Mouse (Mus musculus) lung, embryonic 15.5 days (tissue): ENCODE data around the gene Parp6. TPM values are rescaled to one million over a fixed set of nuclear protein-coding genes. Genes with fewer than 3 reads are reported as not detected.
A peak's percentile ranks its signal among the peaks of the same experiment; 100 is the strongest.

ENCODE experiments used
- ATAC-seq: fragments of 200-750 bp; cut with Nextera tagmentation; 2 replicates; pipeline ENCODE4 v1.8.0; 2017; ENCODE audit warnings: moderate number of reproducible peaks, borderline replicate concordance; ENCODE audit not compliant: low FRiP score, low TSS enrichment; ENCODE audit errors: extremely low read depth
- H3K27ac ChIP-seq: fragments of 300-500 bp; sonication (generic); 2 replicates; pipeline ENCODE4 v1.5.1; 2015; ENCODE audit warnings: moderate library complexity, mild to moderate bottlenecking, inconsistent platforms
- H3K27me3 ChIP-seq: fragments of 300-500 bp; sonication (generic); 2 replicates; pipeline ENCODE4 v1.6.1; 2015; ENCODE audit warnings: inconsistent platforms
- H3K36me3 ChIP-seq: fragments of 300-500 bp; sonication (generic); 2 replicates; pipeline ENCODE4 v1.6.1; 2015; ENCODE audit warnings: inconsistent platforms
- H3K4me1 ChIP-seq: fragments of 300-500 bp; sonication (generic); 2 replicates; pipeline ENCODE4 v1.6.1; 2015; ENCODE audit warnings: inconsistent platforms
- H3K4me2 ChIP-seq: fragments of 300-500 bp; sonication (generic); 2 replicates; pipeline ENCODE4 v1.6.1; 2015; ENCODE audit warnings: inconsistent platforms, mild to moderate bottlenecking, moderate library complexity
- H3K4me3 ChIP-seq: fragments of 300-500 bp; sonication (generic); 2 replicates; pipeline ENCODE4 v1.5.1; 2015; ENCODE audit warnings: mild to moderate bottlenecking, inconsistent platforms
- H3K9ac ChIP-seq: fragments of 300-500 bp; sonication (generic); 2 replicates; pipeline ENCODE4 v1.6.1; 2015; ENCODE audit warnings: inconsistent platforms
- H3K9me3 ChIP-seq: fragments of 300-500 bp; sonication (generic); 2 replicates; pipeline ENCODE4 v1.6.1; 2016; ENCODE audit warnings: inconsistent platforms
- WGBS: fragments of 180-500 bp; shearing (Covaris S2); methylation state at CpG from one replicate; pipeline ENCODE4 v1.1.7; 2015; 5-methylcytosine and 5-hydroxymethylcytosine counted together
- polyA plus RNA-seq: library from polyadenylated mRNA; unstranded; fragments of >200 nt; fragmentation: Nextera tagmentation; extraction: Ambion mirVana; gene quantifications from 2 replicates; pipeline ENCODE4 v1.2.1, GENCODE M21; 2015

Gene Parp6
- polyA plus RNA-seq, 1 experiment from 2014 or later, result 21.6 TPM

- peak overlapping the region; percentile 73 for H3K4me3 ChIP-seq
- peaks cover 15% of the 10 kb centered on the region for H3K36me3 ChIP-seq
- no peak for ATAC-seq
- peak overlapping the region; percentile 83 for H3K9ac ChIP-seq
- no peaks in the 10 kb centered on the region for H3K27me3 ChIP-seq
- peak overlapping the region; percentile 93 for H3K27ac ChIP-seq
- peaks cover 53% of the 10 kb centered on the region for H3K4me1 ChIP-seq
- 6% methylated on average over 4 of the region's 4 CpGs for WGBS
- no peaks in the 10 kb centered on the region for H3K9me3 ChIP-seq
- peak overlapping the region; percentile 60 for H3K4me2 ChIP-seq
Measured at GRCm38 (mm10) chr9:59658146-59658545, 41.1 kb downstream of the Parp6 start.

GRCm38 (mm10) chr9:59659036-59660026, 42.2 kb downstream of the Parp6 start:
- Histone ChIP-seq H3K36me3 (peaks cover 15% of the 10 kb centered on the region), H3K4me3 (peak overlapping the region; percentile 73), H3K27me3 (no peaks in the 10 kb centered on the region), H3K27ac (peak overlapping the region; percentile 75), H3K9ac (no peak overlapping the region), H3K9me3 (no peaks in the 10 kb centered on the region), H3K4me2 (peak overlapping the region; percentile 60), H3K4me1 (peaks cover 56% of the 10 kb centered on the region)
- WGBS, result 21% methylated on average over 14 of the region's 14 CpGs
- 0 out of 2 replicates have a peak, but pooled peaks have one; percentile 25 for ATAC-seq

GRCm38 (mm10) chr9:59660421-59660820, 43.3 kb downstream of the Parp6 start:
- 56% methylated on average over 10 of the region's 10 CpGs for WGBS
- peaks cover 24% of the 10 kb centered on the region for H3K36me3 ChIP-seq

GRCm38 (mm10) chr9:59661298-59661975, 44.4 kb downstream of the Parp6 start:
- peaks cover 34% of the 10 kb centered on the region for H3K36me3 ChIP-seq
- no peak overlapping the region for H3K4me3 ChIP-seq
- peaks cover 51% of the 10 kb centered on the region for H3K4me1 ChIP-seq
- no peak overlapping the region for H3K9ac ChIP-seq
- no peaks in the 10 kb centered on the region for H3K9me3 ChIP-seq
- 52% methylated on average over 6 of the region's 6 CpGs for WGBS
- H3K27me3 ChIP-seq, result no peaks in the 10 kb centered on the region
- no peak overlapping the region; the same call in 1 of the 2 replicates for H3K4me2 ChIP-seq
- H3K27ac ChIP-seq, result peak overlapping the region; percentile 75; the same call in 1 of the 2 replicates
- no peak for ATAC-seq

More at GRCm38 (mm10) chr9:59660421-59660820, 43.3 kb downstream of the Parp6 start:
- Histone ChIP-seq H3K9me3 (no peaks in the 10 kb centered on the region), H3K27me3 (no peaks in the 10 kb centered on the region), H3K4me2 (peak overlapping the region; percentile 60), H3K9ac (no peak overlapping the region), H3K4me3 (peak overlapping the region; percentile 6; the same call in 1 of the 2 replicates), H3K27ac (peak overlapping the region; percentile 75), H3K4me1 (peaks cover 55% of the 10 kb centered on the region)
- ATAC-seq, result no peak

GRCm38 (mm10) chr9:59663226-59663625, 46.1 kb downstream of the Parp6 start:
- no peak for ATAC-seq
- Histone ChIP-seq H3K4me3 (no peak overlapping the region), H3K36me3 (peaks cover 52% of the 10 kb centered on the region), H3K27ac (no peak overlapping the region), H3K4me1 (peaks cover 43% of the 10 kb centered on the region), H3K9me3 (no peaks in the 10 kb centered on the region), H3K9ac (no peak overlapping the region), H3K27me3 (no peaks in the 10 kb centered on the region), H3K4me2 (no peak overlapping the region)
- 77% methylated on average over 7 of the region's 7 CpGs for WGBS

GRCm38 (mm10) chr9:59663957-59664356, 46.9 kb downstream of the Parp6 start:
- H3K4me2 ChIP-seq, result no peak overlapping the region
- ATAC-seq, result no peak
- peaks cover 59% of the 10 kb centered on the region for H3K36me3 ChIP-seq
- H3K4me1 ChIP-seq, result peaks cover 36% of the 10 kb centered on the region
- H3K9ac ChIP-seq, result no peak overlapping the region
- no peaks in the 10 kb centered on the region for H3K27me3 ChIP-seq
- H3K9me3 ChIP-seq, result no peaks in the 10 kb centered on the region
- H3K27ac ChIP-seq, result no peak overlapping the region
- WGBS, result 63% methylated on average over 3 of the region's 3 CpGs
- H3K4me3 ChIP-seq, result no peak overlapping the region

GRCm38 (mm10) chr9:59664664-59665256, 47.7 kb downstream of the Parp6 start:
- H3K27ac ChIP-seq, result no peak overlapping the region
- no peak overlapping the region for H3K4me3 ChIP-seq
- no peak overlapping the region for H3K4me2 ChIP-seq
- no peaks in the 10 kb centered on the region for H3K9me3 ChIP-seq
- H3K4me1 ChIP-seq, result peaks cover 28% of the 10 kb centered on the region
- H3K36me3 ChIP-seq, result peaks cover 65% of the 10 kb centered on the region
- no peak overlapping the region for H3K9ac ChIP-seq
- ATAC-seq, result no peak
- 68% methylated on average over 4 of the region's 4 CpGs for WGBS
- H3K27me3 ChIP-seq, result no peaks in the 10 kb centered on the region

GRCm38 (mm10) chr9:59666016-59666415, 48.9 kb downstream of the Parp6 start:
- peaks cover 71% of the 10 kb centered on the region for H3K36me3 ChIP-seq
- no peak overlapping the region for H3K27ac ChIP-seq
- ATAC-seq, result no peak
- no peak overlapping the region for H3K4me3 ChIP-seq
- no peak overlapping the region for H3K9ac ChIP-seq
- H3K9me3 ChIP-seq, result no peaks in the 10 kb centered on the region
- peaks cover 15% of the 10 kb centered on the region for H3K4me1 ChIP-seq
- 86% methylated on average over 8 of the region's 8 CpGs for WGBS
- H3K27me3 ChIP-seq, result no peaks in the 10 kb centered on the region
- H3K4me2 ChIP-seq, result no peak overlapping the region

GRCm38 (mm10) chr9:59666813-59667212, 49.7 kb downstream of the Parp6 start:
- peaks cover 7% of the 10 kb centered on the region for H3K4me1 ChIP-seq

GRCm38 (mm10) chr9:59667250-59667649, 50.2 kb downstream of the Parp6 start:
- H3K27ac ChIP-seq, result no peak overlapping the region
- H3K36me3 ChIP-seq, result peaks cover 75% of the 10 kb centered on the region
- no peaks in the 10 kb centered on the region for H3K27me3 ChIP-seq
- no peak overlapping the region for H3K4me2 ChIP-seq
- H3K9ac ChIP-seq, result no peak overlapping the region
- WGBS, result 54% methylated on average over 4 of the region's 4 CpGs
- ATAC-seq, result no peak
- no peak overlapping the region for H3K4me3 ChIP-seq
- no peaks in the 10 kb centered on the region for H3K9me3 ChIP-seq
- peaks cover 7% of the 10 kb centered on the region; the same call in 1 of the 2 replicates for H3K4me1 ChIP-seq

More at GRCm38 (mm10) chr9:59666813-59667212, 49.7 kb downstream of the Parp6 start:
- ATAC-seq, result no peak
- no peak overlapping the region for H3K9ac ChIP-seq
- H3K4me3 ChIP-seq, result no peak overlapping the region
- H3K27ac ChIP-seq, result no peak overlapping the region
- no peaks in the 10 kb centered on the region for H3K9me3 ChIP-seq
- no peak overlapping the region for H3K4me2 ChIP-seq
- no peaks in the 10 kb centered on the region for H3K27me3 ChIP-seq
- peaks cover 71% of the 10 kb centered on the region for H3K36me3 ChIP-seq
- WGBS, result 86% methylated on average over 1 of the region's 1 CpGs

- no peak for ATAC-seq
- Histone ChIP-seq H3K9me3 (no peaks in the 10 kb centered on the region), H3K36me3 (peaks cover 82% of the 10 kb centered on the region), H3K4me1 (peaks cover 3% of the 10 kb centered on the region; the same call in 1 of the 2 replicates), H3K4me2 (no peak overlapping the region), H3K4me3 (no peak overlapping the region), H3K27ac (no peak overlapping the region), H3K27me3 (no peaks in the 10 kb centered on the region), H3K9ac (no peak overlapping the region)
- 80% methylated on average over 6 of the region's 6 CpGs for WGBS
Measured at GRCm38 (mm10) chr9:59667904-59668303, 50.8 kb downstream of the Parp6 start.
